Mouse (Mus musculus) inflammation-experienced regulatory T-cells, adult 6 months (primary cell): ENCODE measurements around the gene Smarcal1. TPM values are rescaled to one million over a fixed set of nuclear protein-coding genes. Genes with fewer than 3 reads are reported as not detected.

Experiments
- polyA plus RNA-seq, 3 experiments: library from polyadenylated mRNA; unstranded; fragments of 100-300 nt; shearing (Covaris generic); gene quantifications; one replicate each; pipeline ENCODE4 v1.2.1; 2017

The Smarcal1 gene
- polyA plus RNA-seq, 3 experiments from 2014 or later = 10.4 to 15.7 (median 13.7) TPM

Other genes starting within 250 kb of the Smarcal1 start
- not detected for gene March4, start 46.3 kb upstream of the Smarcal1 start, polyA plus RNA-seq
- gene Ankar, start 117.3 kb downstream of the Smarcal1 start, polyA plus RNA-seq = under 1 TPM in 1 of 3 experiments, not detected in 2; 0.85 TPM
- 1,000 to 10,000 TPM; 1,830 to 2,995 (median 2,931) TPM for gene Rpl37a, start 128.0 kb downstream of the Smarcal1 start, polyA plus RNA-seq
- not detected for gene Igfbp2, start 241.3 kb downstream of the Smarcal1 start, polyA plus RNA-seq